Mouse (Mus musculus) liver, postnatal 0 days (tissue): ENCODE measurements around the gene Tunar.

ENCODE experiments used
- CTCF ChIP-seq: sonication (generic); IDR thresholded peaks from 2 replicates; pipeline ENCODE4 v1.5.1; 2016; ENCODE audit warnings: antibody characterized with exemption, low read depth
- EP300 ChIP-seq: IDR thresholded peaks from 2 replicates; pipeline ENCODE4 v1.6.1; 2016; ENCODE audit warnings: antibody characterized with exemption, low read depth, mild to moderate bottlenecking

DNA sequence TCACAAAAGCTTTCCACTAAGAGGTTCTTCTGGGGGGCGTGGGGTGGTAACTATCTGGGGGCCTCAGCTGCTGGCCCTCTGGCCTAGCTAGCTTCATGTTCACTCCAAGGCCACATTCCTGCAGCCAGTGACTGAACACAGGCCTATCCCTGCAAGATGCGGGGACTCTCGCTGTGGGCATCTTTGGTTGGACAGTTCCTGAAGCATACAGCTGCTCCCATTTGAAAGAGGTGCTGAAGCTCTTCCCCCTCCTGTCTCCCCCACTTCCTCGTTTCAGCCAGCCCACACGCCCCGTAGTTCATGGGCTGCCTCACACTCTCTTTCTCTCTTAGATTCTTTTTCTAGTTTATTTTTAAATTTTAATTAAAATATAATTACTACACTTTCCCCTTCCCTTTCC is 72.3 kb downstream of the Tunar start:
- TF ChIP-seq CTCF = no peak
- TF ChIP-seq EP300 = no peak
